Mouse (Mus musculus) right cerebral cortex, postnatal 14 days (tissue): Measurements from ENCODE around the gene Stpg4.

Experiments
- DNase-seq: peaks from one replicate; pipeline ENCODE4 v3.0.0; 2022

Stpg4 gene

GRCm38 (mm10) chr17:87427511-87427910 lies at the start of gene Stpg4:
Gene Stpg4, minus strand, starts transcription at chr17:87427741.
- DNase-seq: peak; percentile 18

- no peak for DNase-seq
These were observed 47.8 kb upstream of the Stpg4 start for GRCm38 (mm10) chr17:87475356-87475755.

GRCm38 (mm10) chr17:87474501-87474795 lies 46.9 kb upstream of the Stpg4 start:
- DNase-seq: no peak

GRCm38 (mm10) chr17:87473736-87474500 lies 46.4 kb upstream of the Stpg4 start:
- peak; percentile 69 for DNase-seq

GRCm38 (mm10) chr17:87473441-87473735 lies 45.8 kb upstream of the Stpg4 start:
- DNase-seq: no peak

GRCm38 (mm10) chr17:87472879-87473278 lies 45.3 kb upstream of the Stpg4 start:
- no peak for DNase-seq

GRCm38 (mm10) chr17:87471661-87472060 lies 44.1 kb upstream of the Stpg4 start:
- no peak for DNase-seq

GRCm38 (mm10) chr17:87470797-87471196 lies 43.3 kb upstream of the Stpg4 start:
- DNase-seq: no peak

- no peak for DNase-seq
These were observed 42.7 kb upstream of the Stpg4 start for GRCm38 (mm10) chr17:87470282-87470681.

- no peak for DNase-seq
These were observed 41.9 kb upstream of the Stpg4 start for GRCm38 (mm10) chr17:87469428-87469827.

GRCm38 (mm10) chr17:87468616-87469015 lies 41.1 kb upstream of the Stpg4 start:
- DNase-seq: no peak

GRCm38 (mm10) chr17:87461499-87461896 lies 34.0 kb upstream of the Stpg4 start:
- DNase-seq: no peak

- no peak for DNase-seq
These were observed 33.3 kb upstream of the Stpg4 start for GRCm38 (mm10) chr17:87460669-87461498.

- peak; percentile 65 for DNase-seq
These were observed 32.5 kb upstream of the Stpg4 start for GRCm38 (mm10) chr17:87459750-87460668.

GRCm38 (mm10) chr17:87458911-87459749 lies 31.6 kb upstream of the Stpg4 start:
- DNase-seq: no peak

- DNase-seq: no peak
These were observed 30.4 kb upstream of the Stpg4 start for GRCm38 (mm10) chr17:87457961-87458360.

GRCm38 (mm10) chr17:87454121-87454520 lies 26.6 kb upstream of the Stpg4 start:
- DNase-seq: no peak

GRCm38 (mm10) chr17:87453336-87453735 lies 25.8 kb upstream of the Stpg4 start:
- DNase-seq: no peak

- no peak for DNase-seq
These were observed 21.3 kb upstream of the Stpg4 start for GRCm38 (mm10) chr17:87448881-87449280.

GRCm38 (mm10) chr17:87448339-87448738 lies 20.8 kb upstream of the Stpg4 start:
- no peak for DNase-seq

GRCm38 (mm10) chr17:87447612-87448200 lies 20.2 kb upstream of the Stpg4 start:
- DNase-seq: no peak
